Mouse (Mus musculus) CH12.LX (cell line): ENCODE results near the gene Cacybp. TPM values are rescaled to one million over a fixed set of nuclear protein-coding genes. Genes with fewer than 3 reads are reported as not detected.

Experiments used
- DNase-seq: peaks from one replicate; pipeline ENCODE4 v3.0.0-alpha.2; 2013; ENCODE audit errors: extremely low read depth
- H3K27ac ChIP-seq: 2 replicates; pipeline ENCODE4 v1.5.1; 2012; ENCODE audit warnings: low read depth, mild to moderate bottlenecking, control low read depth, moderate library complexity; ENCODE audit not compliant: insufficient read depth
- H3K27me3 ChIP-seq: replicated peaks from 2 replicates; pipeline ENCODE3; 2012; ENCODE audit warnings: inconsistent platforms
- H3K36me3 ChIP-seq, 2 experiments: replicated peaks in 1 of 2; 2 replicates each; pipeline versions ENCODE3 to v1.6.1; 2012; ENCODE audit warnings: inconsistent platforms in 1 of 2, low read length in 1 of 2, mild to moderate bottlenecking in 1 of 2, mixed read lengths in 1 of 2, moderate library complexity in 1 of 2; ENCODE audit not compliant: control insufficient read depth in 1 of 2, insufficient read depth in 1 of 2
- H3K4me1 ChIP-seq, 2 experiments: 2 replicates each; pipeline ENCODE4 v1.6.1; 2012; ENCODE audit warnings: inconsistent platforms in 1 of 2, moderate library complexity in 1 of 2; ENCODE audit not compliant: insufficient read depth in 2 of 2, control insufficient read depth in 1 of 2
- H3K4me2 ChIP-seq: 2 replicates; pipeline ENCODE4 v1.6.1; 2012; ENCODE audit warnings: low read depth, mild to moderate bottlenecking, control low read depth; ENCODE audit not compliant: poor library complexity, insufficient read depth, severe bottlenecking
- H3K4me3 ChIP-seq, 3 experiments: fragments of 150-350 bp in 1 of 3; sonication (generic) in 1 of 3; replicated peaks in 1 of 3; 2 replicates each; pipeline versions ENCODE3 to v1.5.1; 2011 to 2012; ENCODE audit warnings: low read depth in 2 of 3, low read length in 2 of 3, mild to moderate bottlenecking in 2 of 3, moderate library complexity in 2 of 3, control low read depth in 1 of 3, improper control_type of control experiment in 1 of 3, inconsistent platforms in 1 of 3, mixed read lengths in 1 of 3; ENCODE audit not compliant: poor library complexity in 1 of 3
- H3K79me2 ChIP-seq: replicated peaks from 2 replicates; pipeline ENCODE4 v1.6.1; 2012; ENCODE audit warnings: mild to moderate bottlenecking, moderate library complexity; ENCODE audit not compliant: control insufficient read depth, poor library complexity, insufficient read depth, severe bottlenecking; ENCODE audit errors: extremely low read depth
- H3K9ac ChIP-seq: 2 replicates; pipeline ENCODE4 v1.6.1; 2012; ENCODE audit warnings: low read depth, mild to moderate bottlenecking, control low read depth, moderate library complexity; ENCODE audit not compliant: insufficient read depth
- H3K9me3 ChIP-seq: replicated peaks from 2 replicates; pipeline ENCODE3; 2012; ENCODE audit warnings: low read length, inconsistent platforms, mixed read lengths
- BHLHE40 ChIP-seq: IDR thresholded peaks from 2 replicates; pipeline ENCODE4 v1.6.1; 2011; ENCODE audit warnings: mild to moderate bottlenecking, low read depth, low read length, improper control_type of control experiment
- CHD1 ChIP-seq: IDR thresholded peaks from 2 replicates; pipeline ENCODE4 v1.6.1; 2012; ENCODE audit warnings: low read depth, low read length, improper control_type of control experiment, inconsistent platforms
- ELF1 ChIP-seq: IDR thresholded peaks from 2 replicates; pipeline ENCODE4 v1.6.1; 2014; ENCODE audit warnings: low read depth, mild to moderate bottlenecking, inconsistent platforms, low read length, improper control_type of control experiment
- EP300 ChIP-seq: IDR thresholded peaks from 2 replicates; pipeline ENCODE4 v1.6.1; 2011; ENCODE audit warnings: low read length, improper control_type of control experiment
- HCFC1 ChIP-seq: IDR thresholded peaks from 2 replicates; pipeline ENCODE4 v1.6.1; 2012; ENCODE audit warnings: low read depth, mild to moderate bottlenecking, inconsistent platforms, low read length, improper control_type of control experiment
- IRF4 ChIP-seq: IDR thresholded peaks from 2 replicates; pipeline ENCODE4 v1.6.1; 2014; ENCODE audit warnings: low read depth, mild to moderate bottlenecking, inconsistent platforms, low read length, improper control_type of control experiment
- JUND ChIP-seq: conservative IDR thresholded peaks from 2 replicates; pipeline ENCODE4 v1.6.1; 2011; ENCODE audit warnings: low read depth, low read length, improper control_type of control experiment
- MEF2A ChIP-seq: IDR thresholded peaks from 2 replicates; pipeline ENCODE4 v1.6.1; 2014; ENCODE audit warnings: low read depth, mild to moderate bottlenecking, inconsistent platforms, low read length, improper control_type of control experiment, borderline replicate concordance
- MXI1 ChIP-seq: IDR thresholded peaks from 2 replicates; pipeline ENCODE4 v1.6.1; 2011; ENCODE audit warnings: mild to moderate bottlenecking, low read depth, low read length, improper control_type of control experiment
- NELFE ChIP-seq: IDR thresholded peaks from 2 replicates; pipeline ENCODE4 v1.6.1; 2011; ENCODE audit warnings: low read depth, low read length, improper control_type of control experiment
- POLR2A ChIP-seq: IDR thresholded peaks from 2 replicates; pipeline ENCODE4 v1.6.1; 2011; ENCODE audit warnings: low read depth, mild to moderate bottlenecking, improper control_type of control experiment, low read length
- POLR2AphosphoS2 ChIP-seq: IDR thresholded peaks from 2 replicates; pipeline ENCODE4 v1.6.1; 2011; ENCODE audit warnings: low read depth, low read length, improper control_type of control experiment
- RAD21 ChIP-seq: IDR thresholded peaks from 2 replicates; pipeline ENCODE4 v1.6.1; 2011; ENCODE audit warnings: low read depth, mild to moderate bottlenecking, low read length, improper control_type of control experiment, moderate library complexity
- RCOR1 ChIP-seq: conservative IDR thresholded peaks from 2 replicates; pipeline ENCODE4 v1.6.1; 2012; ENCODE audit warnings: low read depth, mild to moderate bottlenecking, inconsistent platforms, low read length, improper control_type of control experiment
- SIN3A ChIP-seq: IDR thresholded peaks from 2 replicates; pipeline ENCODE4 v1.6.1; 2012; ENCODE audit warnings: low read length, improper control_type of control experiment, inconsistent platforms
- UBTF ChIP-seq: IDR thresholded peaks from 2 replicates; pipeline ENCODE4 v1.6.1; 2012; ENCODE audit warnings: low read depth, mild to moderate bottlenecking, inconsistent platforms, low read length, improper control_type of control experiment, moderate library complexity
- USF1 ChIP-seq: IDR thresholded peaks from 2 replicates; pipeline ENCODE4 v1.6.1; 2014; ENCODE audit warnings: low read depth, mild to moderate bottlenecking, inconsistent platforms, low read length, improper control_type of control experiment
- USF2 ChIP-seq: conservative IDR thresholded peaks from 2 replicates; pipeline ENCODE4 v1.6.1; 2011; ENCODE audit warnings: low read depth, low read length, improper control_type of control experiment
- ZMIZ1 ChIP-seq: IDR thresholded peaks from 2 replicates; pipeline ENCODE4 v1.6.1; 2012; ENCODE audit warnings: low read depth, mild to moderate bottlenecking, inconsistent platforms, low read length, improper control_type of control experiment
- ZNF384 ChIP-seq: IDR thresholded peaks from 2 replicates; pipeline ENCODE4 v1.6.1; 2012; ENCODE audit warnings: low read depth, low read length, improper control_type of control experiment, inconsistent platforms
- dilution Hi-C: fragments of 300-500 bp; cut with MboI; formaldehyde crosslinking; loops from 2 replicates; pipeline ENCODE4 v1.14.3; 2020; ENCODE audit warnings: low sequenced_read_pairs; ENCODE audit not compliant: extremely low pct_unique_long_range_greater_than_20kb, extremely low pct_ligation_motif_present
- in situ Hi-C: fragments of 300-500 bp; cut with MboI; formaldehyde crosslinking; loops from 3 replicates; pipeline ENCODE4 v1.14.3; 2019; ENCODE audit warnings: low sequenced_read_pairs, low pct_ligation_motif_present, low pct_unique_long_range_greater_than_20kb, mixed read lengths
- polyA plus RNA-seq: library from polyadenylated mRNA; unstranded; fragments of >175 nt; gene quantifications from 2 replicates; pipeline ENCODE4 v1.2.1, GENCODE M21; 2012; ENCODE audit warnings: low read depth; ENCODE audit not compliant: insufficient read length
- total RNA-seq, 2 experiments: library from RNA; depleted of rRNA; stranded (reverse); fragments of 300-350 nt in 1 of 2; fragments of >200 nt in 1 of 2; gene quantifications; 2 replicates each; pipeline ENCODE4 v1.2.3; 2012 to 2014

Cacybp gene
- total and polyA plus RNA-seq, 3 experiments = 130 to 390 (median 357) TPM

- TF ChIP-seq RAD21 = no peak
- TF ChIP-seq POLR2A = no peak
- TF ChIP-seq POLR2AphosphoS2 = no peak
- no peak for TF ChIP-seq RCOR1
- no peak for TF ChIP-seq JUND
- TF ChIP-seq MEF2A = no peak
- TF ChIP-seq USF2 = no peak
- TF ChIP-seq IRF4 = no peak
- TF ChIP-seq SIN3A = no peak
- no peak for TF ChIP-seq ELF1
- no peak for TF ChIP-seq EP300
- no peak for TF ChIP-seq HCFC1
- TF ChIP-seq NELFE = no peak
- TF ChIP-seq MXI1 = no peak
- TF ChIP-seq BHLHE40 = no peak
- TF ChIP-seq CHD1 = no peak
- TF ChIP-seq UBTF = no peak
- TF ChIP-seq ZNF384 = no peak
- no peak for TF ChIP-seq USF1
- no peak for DNase-seq
- Histone ChIP-seq H3K27me3 (no peaks in the 10 kb centered on the region), H3K36me3 (peaks cover 2 to 13% of the 10 kb centered on the region in 2 experiments), H3K9ac (no peak overlapping the region), H3K4me2 (no peak overlapping the region), H3K9me3 (no peaks in the 10 kb centered on the region), H3K4me1 (no peaks in the 10 kb centered on the region; a peak in 1 of 4 replicates), H3K27ac (no peak overlapping the region), H3K4me3 (no peak overlapping the region), H3K79me2 (no peaks in the 10 kb centered on the region)
- dilution Hi-C loops = no loop called here
- in situ Hi-C loops = no loop called here
These were observed 49.2 kb upstream of the Cacybp start for GRCm38 (mm10) chr1:160261849-160262248.

- TF ChIP-seq HCFC1 (no peak), ZMIZ1 (no peak), NELFE (no peak), UBTF (no peak)
- H3K9me3 ChIP-seq = no peaks in the 10 kb centered on the region
- in situ Hi-C loops = no loop called here
- no peak overlapping the region for H3K9ac ChIP-seq
- H3K4me1 ChIP-seq = no peaks in the 10 kb centered on the region; a peak in 1 of 4 replicates
- no peak overlapping the region for H3K4me3 ChIP-seq
- H3K27ac ChIP-seq = no peak overlapping the region
- H3K4me2 ChIP-seq = no peak overlapping the region
- no peak for DNase-seq
- no peaks in the 10 kb centered on the region for H3K27me3 ChIP-seq
- peaks cover 6 to 22% of the 10 kb centered on the region in 2 experiments for H3K36me3 ChIP-seq
- dilution Hi-C loops = no loop called here
- H3K79me2 ChIP-seq = no peaks in the 10 kb centered on the region
These were observed 47.9 kb upstream of the Cacybp start for GRCm38 (mm10) chr1:160260605-160261004.
